Mouse (Mus musculus) induced T-regulatory cell, adult 2 months (primary cell): ENCODE data around the gene Cd48.

ENCODE experiments used
- DNase-seq: peaks from one replicate; pipeline ENCODE4 v3.0.0-alpha.2; 2012; ENCODE audit warnings: low read depth

The Cd48 gene

GRCm38 (mm10) chr1:171681531-171682299 lies at the start of gene Cd48:
Cd48 (plus strand) TSS chr1:171682009.
- peak; percentile 83 for DNase-seq

- no peak for DNase-seq
Measured at GRCm38 (mm10) chr1:171635696-171636095, 46.1 kb upstream of the Cd48 start.

- no peak for DNase-seq
Measured at GRCm38 (mm10) chr1:171637101-171637500, 44.7 kb upstream of the Cd48 start.

- DNase-seq = no peak
Measured at GRCm38 (mm10) chr1:171638686-171639085, 43.1 kb upstream of the Cd48 start.

GRCm38 (mm10) chr1:171640796-171641195 lies 41.0 kb upstream of the Cd48 start:
- DNase-seq = no peak

GRCm38 (mm10) chr1:171643612-171644011 lies 38.2 kb upstream of the Cd48 start:
- DNase-seq = peak; percentile 88

GRCm38 (mm10) chr1:171646429-171646940 lies 35.3 kb upstream of the Cd48 start:
- DNase-seq = no peak

GRCm38 (mm10) chr1:171647716-171648115 lies 34.1 kb upstream of the Cd48 start:
- no peak for DNase-seq

- DNase-seq = peak; percentile 71
Measured at GRCm38 (mm10) chr1:171648840-171649239, 33.0 kb upstream of the Cd48 start.

- DNase-seq = no peak
Measured at GRCm38 (mm10) chr1:171652734-171653133, 29.1 kb upstream of the Cd48 start, which contains the start of gene Slamf7. Slamf7 (minus strand) TSS chr1:171653035.

- DNase-seq = peak; percentile 41
Measured at GRCm38 (mm10) chr1:171658561-171658991, 23.2 kb upstream of the Cd48 start.

- no peak for DNase-seq
Measured at GRCm38 (mm10) chr1:171660423-171660822, 21.4 kb upstream of the Cd48 start.

GRCm38 (mm10) chr1:171661482-171661881 lies 20.3 kb upstream of the Cd48 start:
- DNase-seq = peak; percentile 48

GRCm38 (mm10) chr1:171663757-171664156 lies 18.1 kb upstream of the Cd48 start:
- no peak for DNase-seq

GRCm38 (mm10) chr1:171666350-171666749 lies 15.5 kb upstream of the Cd48 start:
- no peak for DNase-seq

GRCm38 (mm10) chr1:171667160-171667559 lies 14.6 kb upstream of the Cd48 start:
- DNase-seq = no peak

GRCm38 (mm10) chr1:171672451-171672850 lies 9.4 kb upstream of the Cd48 start:
- peak; percentile 77 for DNase-seq

GRCm38 (mm10) chr1:171672854-171673475 lies 8.8 kb upstream of the Cd48 start:
- DNase-seq = peak; percentile 68

- peak; percentile 56 for DNase-seq
Measured at GRCm38 (mm10) chr1:171674467-171674866, 7.3 kb upstream of the Cd48 start.

GRCm38 (mm10) chr1:171677721-171678120 lies 4.1 kb upstream of the Cd48 start:
- DNase-seq = peak; percentile 66

GRCm38 (mm10) chr1:171681009-171681408 lies 800 bp upstream of the Cd48 start:
- peak; percentile 81 for DNase-seq

GRCm38 (mm10) chr1:171684923-171685322 lies 3.1 kb downstream of the Cd48 start:
- peak; percentile 85 for DNase-seq

- peak; percentile 61 for DNase-seq
Measured at GRCm38 (mm10) chr1:171687320-171687719, 5.5 kb downstream of the Cd48 start.
